Mouse (Mus musculus) forebrain, embryonic 14.5 days (tissue): ENCODE measurements around the gene Dhx58. TPM values are rescaled to one million over a fixed set of nuclear protein-coding genes. Genes with fewer than 3 reads are reported as not detected.

Experiments
- ATAC-seq: fragments of 200-750 bp; cut with Nextera tagmentation; 2 replicates; pipeline ENCODE4 v1.8.0; 2017; ENCODE audit warnings: mild to moderate bottlenecking, moderate library complexity
- DNase-seq: peaks from one replicate; pipeline ENCODE4 v3.0.0-alpha.2; 2015; ENCODE audit warnings: low spot score
- H3K27ac ChIP-seq: fragments of 300-500 bp; sonication (generic); 2 replicates; pipeline ENCODE4 v1.5.1; 2014; ENCODE audit warnings: low read depth, mild to moderate bottlenecking, control low read depth, low read length, moderate library complexity
- H3K27me3 ChIP-seq: fragments of 300-500 bp; sonication (generic); replicated peaks from 2 replicates; pipeline ENCODE4 v1.6.1; 2014; ENCODE audit warnings: low read length, control low read depth, mixed read lengths; ENCODE audit not compliant: control insufficient read depth, insufficient read depth
- H3K36me3 ChIP-seq: fragments of 300-500 bp; sonication (generic); 2 replicates; pipeline ENCODE4 v1.6.1; 2014; ENCODE audit warnings: low read length, control low read depth; ENCODE audit not compliant: control insufficient read depth, insufficient read depth
- H3K4me1 ChIP-seq: fragments of 300-500 bp; sonication (generic); 2 replicates; pipeline ENCODE4 v1.6.1; 2014; ENCODE audit warnings: antibody characterized with exemption, low read length, control low read depth; ENCODE audit not compliant: control insufficient read depth, insufficient read depth
- H3K4me2 ChIP-seq: fragments of 300-500 bp; sonication (generic); 2 replicates; pipeline ENCODE4 v1.6.1; 2014; ENCODE audit warnings: mild to moderate bottlenecking, control low read depth, low read length
- H3K4me3 ChIP-seq: fragments of 300-500 bp; sonication (generic); 2 replicates; pipeline ENCODE4 v1.5.1; 2014; ENCODE audit warnings: low read depth, low read length, control low read depth
- H3K9ac ChIP-seq: fragments of 300-500 bp; sonication (generic); 2 replicates; pipeline ENCODE4 v1.6.1; 2014; ENCODE audit warnings: mild to moderate bottlenecking, low read length, control low read depth, moderate library complexity
- H3K9me3 ChIP-seq: fragments of 300-500 bp; sonication (generic); replicated peaks from 2 replicates; pipeline ENCODE4 v1.6.1; 2016; ENCODE audit warnings: low read length, control low read depth, mixed read lengths; ENCODE audit not compliant: control insufficient read depth
- WGBS: fragments of 180-500 bp; shearing (Covaris S2); extraction: QIAGEN DNeasy Blood & Tissue Kit; methylation state at CpG from one replicate; pipeline ENCODE4 v1.1.7; 2014; 5-methylcytosine and 5-hydroxymethylcytosine counted together
- polyA plus RNA-seq: library from polyadenylated mRNA; unstranded; fragments of >200 nt; fragmentation: Nextera tagmentation; extraction: Ambion mirVana; gene quantifications from 2 replicates; pipeline ENCODE4 v1.2.1, GENCODE M21; 2014

The Dhx58 gene
- polyA plus RNA-seq, 1 experiment from 2014 or later, result 1.6 TPM

GRCm38 (mm10) chr11:100710977-100711376 is 6.9 kb upstream of the Dhx58 start:
- Histone ChIP-seq H3K4me2 (no peak overlapping the region), H3K4me3 (no peak overlapping the region), H3K4me1 (peaks cover 14% of the 10 kb centered on the region), H3K36me3 (peaks cover 59% of the 10 kb centered on the region), H3K9me3 (no peaks in the 10 kb centered on the region), H3K9ac (no peak overlapping the region), H3K27me3 (no peaks in the 10 kb centered on the region), H3K27ac (no peak overlapping the region)
- 92% methylated on average over 4 of the region's 4 CpGs for WGBS
- DNase-seq (no peak), ATAC-seq (no peak)

GRCm38 (mm10) chr11:100710528-100710927 is 6.5 kb upstream of the Dhx58 start:
- WGBS, result 92% methylated on average over 15 of the region's 15 CpGs
- peaks cover 59% of the 10 kb centered on the region for H3K36me3 ChIP-seq
- H3K9me3 ChIP-seq, result no peaks in the 10 kb centered on the region

GRCm38 (mm10) chr11:100709201-100709810 is 5.2 kb upstream of the Dhx58 start:
- no peaks in the 10 kb centered on the region for H3K27me3 ChIP-seq
- H3K4me1 ChIP-seq, result peaks cover 14% of the 10 kb centered on the region
- H3K9ac ChIP-seq, result no peak overlapping the region
- ATAC-seq (no peak), DNase-seq (no peak)
- H3K27ac ChIP-seq, result no peak overlapping the region
- H3K9me3 ChIP-seq, result no peaks in the 10 kb centered on the region
- WGBS, result 93% methylated on average over 9 of the region's 9 CpGs
- peaks cover 60% of the 10 kb centered on the region for H3K36me3 ChIP-seq
- H3K4me2 ChIP-seq, result no peak overlapping the region
- no peak overlapping the region for H3K4me3 ChIP-seq

More at GRCm38 (mm10) chr11:100710528-100710927, 6.5 kb upstream of the Dhx58 start:
- H3K9ac ChIP-seq, result no peak overlapping the region
- no peak for DNase-seq
- no peak overlapping the region for H3K4me3 ChIP-seq
- no peak overlapping the region for H3K27ac ChIP-seq
- H3K27me3 ChIP-seq, result no peaks in the 10 kb centered on the region
- H3K4me1 ChIP-seq, result peaks cover 14% of the 10 kb centered on the region
- no peak overlapping the region for H3K4me2 ChIP-seq
- ATAC-seq, result no peak

GRCm38 (mm10) chr11:100705095-100705747 is 1.1 kb upstream of the Dhx58 start:
- Histone ChIP-seq H3K27me3 (no peaks in the 10 kb centered on the region), H3K4me3 (no peak overlapping the region), H3K4me2 (no peak overlapping the region), H3K27ac (no peak overlapping the region), H3K9me3 (no peaks in the 10 kb centered on the region), H3K9ac (no peak overlapping the region; the same call in 1 of the 2 replicates), H3K36me3 (peaks cover 61% of the 10 kb centered on the region), H3K4me1 (0 out of 2 replicates have a peak, but pooled peaks cover 3% of the 10 kb centered on the region)
- DNase-seq (no peak), ATAC-seq (no peak)
- 93% methylated on average over 22 of the region's 23 CpGs for WGBS

DNA sequence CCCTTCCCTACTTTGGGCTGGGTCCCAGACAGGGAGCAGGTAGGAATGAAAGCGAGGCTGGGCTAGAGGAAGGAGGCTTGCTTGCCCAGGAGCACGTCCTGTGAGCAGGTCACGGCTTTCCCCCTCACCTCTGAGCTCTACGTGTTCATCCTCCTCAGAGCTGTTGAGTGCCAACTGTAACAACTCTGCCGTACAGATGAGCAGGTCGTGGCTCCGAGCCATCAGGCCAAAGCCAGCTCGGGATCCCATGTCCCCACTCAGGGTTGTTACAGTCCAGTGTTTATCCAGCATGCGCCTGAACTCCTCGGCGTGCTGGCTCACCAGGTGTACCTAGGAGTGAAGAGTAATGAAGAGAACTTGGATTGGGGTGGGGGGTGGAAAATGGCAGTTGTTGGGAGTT is 705 bp downstream of the Dhx58 start:
- H3K27me3 ChIP-seq, result no peaks in the 10 kb centered on the region
- no peak overlapping the region for H3K4me3 ChIP-seq
- WGBS, result 69% methylated on average over 11 of the region's 11 CpGs
- no peak overlapping the region for H3K4me2 ChIP-seq
- peaks cover 44% of the 10 kb centered on the region for H3K36me3 ChIP-seq
- H3K27ac ChIP-seq, result no peak overlapping the region
- ATAC-seq (no peak), DNase-seq (no peak)
- H3K4me1 ChIP-seq, result 0 out of 2 replicates have a peak, but pooled peaks cover 3% of the 10 kb centered on the region
- no peaks in the 10 kb centered on the region for H3K9me3 ChIP-seq
- no peak overlapping the region for H3K9ac ChIP-seq

DNA sequence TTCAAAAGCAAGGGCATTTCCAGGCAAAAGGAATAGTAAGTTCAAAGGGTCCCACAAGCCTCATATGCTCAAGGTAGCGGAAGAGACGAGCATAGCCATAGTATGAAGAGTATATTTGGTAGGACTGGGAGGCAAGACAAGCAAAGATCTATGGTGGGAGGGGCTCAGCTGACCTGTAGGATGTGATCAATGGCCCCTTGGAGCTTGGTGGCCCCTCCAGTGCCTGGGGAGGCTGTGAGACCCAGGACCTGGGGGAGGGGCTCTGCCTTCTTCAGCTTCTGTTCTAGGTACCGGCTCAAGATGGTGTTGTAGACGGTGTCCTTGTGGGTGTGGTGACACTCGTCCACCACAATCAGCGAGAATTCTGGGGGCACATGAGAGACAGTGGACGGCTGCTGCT is 1.2 kb downstream of the Dhx58 start:
- Histone ChIP-seq H3K27ac (no peak overlapping the region), H3K9me3 (no peaks in the 10 kb centered on the region), H3K36me3 (peaks cover 39% of the 10 kb centered on the region), H3K27me3 (no peaks in the 10 kb centered on the region), H3K4me3 (no peak overlapping the region), H3K4me2 (0 out of 2 replicates have a peak overlapping the region, but pooled peaks have one; percentile 10), H3K4me1 (0 out of 2 replicates have a peak, but pooled peaks cover 3% of the 10 kb centered on the region), H3K9ac (no peak overlapping the region)
- WGBS, result 45% methylated on average over 7 of the region's 7 CpGs
- ATAC-seq (no peak), DNase-seq (no peak)

GRCm38 (mm10) chr11:100702081-100702851 is 1.8 kb downstream of the Dhx58 start:
- H3K4me2 ChIP-seq, result 0 out of 2 replicates have a peak overlapping the region, but pooled peaks have one; percentile 10
- H3K27me3 ChIP-seq, result no peaks in the 10 kb centered on the region
- H3K36me3 ChIP-seq, result peaks cover 33% of the 10 kb centered on the region
- no peak overlapping the region for H3K27ac ChIP-seq
- H3K9me3 ChIP-seq, result no peaks in the 10 kb centered on the region
- peak; percentile 91 for DNase-seq
- ATAC-seq, result peak; percentile 62
- H3K4me3 ChIP-seq, result no peak overlapping the region
- 0 out of 2 replicates have a peak, but pooled peaks cover 3% of the 10 kb centered on the region for H3K4me1 ChIP-seq
- 37% methylated on average over 19 of the region's 19 CpGs for WGBS
- no peak overlapping the region for H3K9ac ChIP-seq

GRCm38 (mm10) chr11:100701301-100701700 is 2.8 kb downstream of the Dhx58 start:
- 4% methylated on average over 14 of the region's 14 CpGs for WGBS
- H3K27me3 ChIP-seq, result no peaks in the 10 kb centered on the region
- H3K27ac ChIP-seq, result no peak overlapping the region
- no peaks in the 10 kb centered on the region for H3K9me3 ChIP-seq
- peak overlapping the region; percentile 32; the same call in 1 of the 2 replicates for H3K4me2 ChIP-seq
- no peak for ATAC-seq
- no peak overlapping the region for H3K9ac ChIP-seq
- H3K4me1 ChIP-seq, result 0 out of 2 replicates have a peak, but pooled peaks cover 3% of the 10 kb centered on the region
- no peak for DNase-seq
- peaks cover 23% of the 10 kb centered on the region for H3K36me3 ChIP-seq
- no peak overlapping the region for H3K4me3 ChIP-seq
